Mouse (Mus musculus): Measurements from ENCODE around the gene Gm28042. TPM values are rescaled to one million over a fixed set of nuclear protein-coding genes. Genes with fewer than 3 reads are reported as not detected.

Gm28042 gene
- 2.4 and 3.8 TPM in 2 replicates for polyA plus RNA-seq (2015; fragmentation: Nextera tagmentation; extraction: Ambion mirVana)

- H3K9me3 ChIP-seq (ENCODE audit: control insufficient read depth, low read length): no peaks in the 10 kb centered on the region
- WGBS: 5% methylated on average over 50 of the region's 50 CpGs
These were observed at the start of gene Gm28042, which contains the start of gene Jmjd7 for GRCm38 (mm10) chr2:120026984-120027949. Gm28042 (plus strand) TSS chr2:120027493. Jmjd7 (plus strand) TSS chr2:120027483.

GRCm38 (mm10) chr2:119980343-119980986, 46.8 kb upstream of the Gm28042 start:
- Histone ChIP-seq H3K27ac (ENCODE audit: low read length) (no peak overlapping the region), H3K9me3 (ENCODE audit: control insufficient read depth, low read length) (no peaks in the 10 kb centered on the region), H3K27me3 (replicated peaks; ENCODE audit: control insufficient read depth, insufficient read depth, low read length) (no peaks in the 10 kb centered on the region), H3K36me3 (ENCODE audit: control insufficient read depth, insufficient read depth, low read length) (no peaks in the 10 kb centered on the region), H3K9ac (ENCODE audit: low read depth, low read length) (no peak overlapping the region), H3K4me3 (ENCODE audit: low read length) (no peak overlapping the region), H3K4me2 (ENCODE audit: low read depth, low read length) (no peak overlapping the region), H3K4me1 (ENCODE audit: control insufficient read depth, insufficient read depth, low read length) (no peaks in the 10 kb centered on the region)
- WGBS: 87% methylated on average over 7 of the region's 7 CpGs
- no peak for ATAC-seq

More at GRCm38 (mm10) chr2:120026984-120027949, at the start of gene Gm28042, which contains the start of gene Jmjd7:
- Histone ChIP-seq H3K4me3 (ENCODE audit: low read length) (peak within 1 kb of the TSS; percentile 78), H3K4me2 (ENCODE audit: low read depth, low read length) (peak within 1 kb of the TSS; percentile 54), H3K36me3 (ENCODE audit: control insufficient read depth, insufficient read depth, low read length) (peaks cover 12% of the 10 kb centered on the region), H3K9ac (ENCODE audit: low read depth, low read length) (peak within 1 kb of the TSS; percentile 94), H3K4me1 (ENCODE audit: control insufficient read depth, insufficient read depth, low read length) (peaks cover 10% of the 10 kb centered on the region), H3K27ac (ENCODE audit: low read length) (peak within 1 kb of the TSS; percentile 90), H3K27me3 (replicated peaks; ENCODE audit: control insufficient read depth, insufficient read depth, low read length) (no peaks in the 10 kb centered on the region)
- ATAC-seq: peak; percentile 94

- H3K4me2 ChIP-seq (ENCODE audit: low read depth, low read length): no peak overlapping the region
- H3K9me3 ChIP-seq (ENCODE audit: control insufficient read depth, low read length): no peaks in the 10 kb centered on the region
- no peaks in the 10 kb centered on the region for H3K27me3 ChIP-seq (replicated peaks; ENCODE audit: control insufficient read depth, insufficient read depth, low read length)
- H3K4me1 ChIP-seq (ENCODE audit: control insufficient read depth, insufficient read depth, low read length): no peaks in the 10 kb centered on the region
- no peak overlapping the region for H3K9ac ChIP-seq (ENCODE audit: low read depth, low read length)
- H3K4me3 ChIP-seq (ENCODE audit: low read length): no peak overlapping the region
- no peak for ATAC-seq
- no peaks in the 10 kb centered on the region for H3K36me3 ChIP-seq (ENCODE audit: control insufficient read depth, insufficient read depth, low read length)
- 80% methylated on average over 2 of the region's 2 CpGs for WGBS
- H3K27ac ChIP-seq (ENCODE audit: low read length): no peak overlapping the region
These were observed 45.7 kb upstream of the Gm28042 start for GRCm38 (mm10) chr2:119981631-119982030.

GRCm38 (mm10) chr2:119985871-119986270, 41.4 kb upstream of the Gm28042 start:
- 72% methylated on average over 8 of the region's 8 CpGs for WGBS
- Histone ChIP-seq H3K4me1 (ENCODE audit: control insufficient read depth, insufficient read depth, low read length) (no peaks in the 10 kb centered on the region; the same call in 1 of the 2 replicates), H3K27ac (ENCODE audit: low read length) (no peak overlapping the region), H3K36me3 (ENCODE audit: control insufficient read depth, insufficient read depth, low read length) (no peaks in the 10 kb centered on the region), H3K4me3 (ENCODE audit: low read length) (no peak overlapping the region), H3K27me3 (replicated peaks; ENCODE audit: control insufficient read depth, insufficient read depth, low read length) (no peaks in the 10 kb centered on the region), H3K9me3 (ENCODE audit: control insufficient read depth, low read length) (no peaks in the 10 kb centered on the region), H3K9ac (ENCODE audit: low read depth, low read length) (no peak overlapping the region), H3K4me2 (ENCODE audit: low read depth, low read length) (no peak overlapping the region)
- ATAC-seq: no peak

GRCm38 (mm10) chr2:119986369-119986768, 40.9 kb upstream of the Gm28042 start:
- no peaks in the 10 kb centered on the region for H3K36me3 ChIP-seq (ENCODE audit: control insufficient read depth, insufficient read depth, low read length)
- H3K9me3 ChIP-seq (ENCODE audit: control insufficient read depth, low read length): no peaks in the 10 kb centered on the region
- ATAC-seq: no peak; the same call in 1 of the 2 replicates
- H3K4me2 ChIP-seq (ENCODE audit: low read depth, low read length): no peak overlapping the region
- no peaks in the 10 kb centered on the region for H3K27me3 ChIP-seq (replicated peaks; ENCODE audit: control insufficient read depth, insufficient read depth, low read length)
- WGBS: 59% methylated on average over 6 of the region's 6 CpGs
- no peak overlapping the region for H3K4me3 ChIP-seq (ENCODE audit: low read length)
- H3K27ac ChIP-seq (ENCODE audit: low read length): no peak overlapping the region
- H3K9ac ChIP-seq (ENCODE audit: low read depth, low read length): no peak overlapping the region
- H3K4me1 ChIP-seq (ENCODE audit: control insufficient read depth, insufficient read depth, low read length): peaks cover 3% of the 10 kb centered on the region; the same call in 1 of the 2 replicates

- no peak overlapping the region for H3K9ac ChIP-seq (ENCODE audit: low read depth, low read length)
- peaks cover 8% of the 10 kb centered on the region; the same call in 1 of the 2 replicates for H3K4me1 ChIP-seq (ENCODE audit: control insufficient read depth, insufficient read depth, low read length)
- WGBS: 98% methylated on average over 2 of the region's 2 CpGs
- no peak overlapping the region for H3K4me3 ChIP-seq (ENCODE audit: low read length)
- 0 out of 2 replicates have a peak, but pooled peaks cover 2% of the 10 kb centered on the region for H3K36me3 ChIP-seq (ENCODE audit: control insufficient read depth, insufficient read depth, low read length)
- ATAC-seq: no peak
- no peaks in the 10 kb centered on the region for H3K9me3 ChIP-seq (ENCODE audit: control insufficient read depth, low read length)
- no peaks in the 10 kb centered on the region for H3K27me3 ChIP-seq (replicated peaks; ENCODE audit: control insufficient read depth, insufficient read depth, low read length)
- H3K4me2 ChIP-seq (ENCODE audit: low read depth, low read length): no peak overlapping the region
- H3K27ac ChIP-seq (ENCODE audit: low read length): no peak overlapping the region
These were observed 39.9 kb upstream of the Gm28042 start for GRCm38 (mm10) chr2:119987441-119987840.

GRCm38 (mm10) chr2:119988952-119989351, 38.3 kb upstream of the Gm28042 start:
- H3K27me3 ChIP-seq (replicated peaks; ENCODE audit: control insufficient read depth, insufficient read depth, low read length): no peaks in the 10 kb centered on the region
- H3K4me1 ChIP-seq (ENCODE audit: control insufficient read depth, insufficient read depth, low read length): peaks cover 8% of the 10 kb centered on the region; the same call in 1 of the 2 replicates
- 0 out of 2 replicates have a peak, but pooled peaks cover 2% of the 10 kb centered on the region for H3K36me3 ChIP-seq (ENCODE audit: control insufficient read depth, insufficient read depth, low read length)
- no peak for ATAC-seq
- no peak overlapping the region for H3K4me3 ChIP-seq (ENCODE audit: low read length)
- no peak overlapping the region for H3K27ac ChIP-seq (ENCODE audit: low read length)
- H3K9me3 ChIP-seq (ENCODE audit: control insufficient read depth, low read length): no peaks in the 10 kb centered on the region
- WGBS: 82% methylated on average over 4 of the region's 4 CpGs
- no peak overlapping the region for H3K4me2 ChIP-seq (ENCODE audit: low read depth, low read length)
- H3K9ac ChIP-seq (ENCODE audit: low read depth, low read length): no peak overlapping the region

GRCm38 (mm10) chr2:119990881-119991280, 36.4 kb upstream of the Gm28042 start:
- 0 out of 2 replicates have a peak, but pooled peaks have one; percentile 33 for ATAC-seq
- no peak overlapping the region for H3K4me3 ChIP-seq (ENCODE audit: low read length)
- 0 out of 2 replicates have a peak overlapping the region, but pooled peaks have one; percentile 39 for H3K27ac ChIP-seq (ENCODE audit: low read length)
- H3K9me3 ChIP-seq (ENCODE audit: control insufficient read depth, low read length): no peaks in the 10 kb centered on the region
- no peak overlapping the region for H3K9ac ChIP-seq (ENCODE audit: low read depth, low read length)
- H3K27me3 ChIP-seq (replicated peaks; ENCODE audit: control insufficient read depth, insufficient read depth, low read length): no peaks in the 10 kb centered on the region
- 0 out of 2 replicates have a peak, but pooled peaks cover 2% of the 10 kb centered on the region for H3K36me3 ChIP-seq (ENCODE audit: control insufficient read depth, insufficient read depth, low read length)
- peaks cover 20% of the 10 kb centered on the region for H3K4me1 ChIP-seq (ENCODE audit: control insufficient read depth, insufficient read depth, low read length)
- no peak overlapping the region for H3K4me2 ChIP-seq (ENCODE audit: low read depth, low read length)
- 73% methylated on average over 6 of the region's 6 CpGs for WGBS

- H3K4me2 ChIP-seq (ENCODE audit: low read depth, low read length): no peak overlapping the region
- H3K4me1 ChIP-seq (ENCODE audit: control insufficient read depth, insufficient read depth, low read length): peaks cover 24% of the 10 kb centered on the region
- peak; percentile 87 for ATAC-seq
- H3K9me3 ChIP-seq (ENCODE audit: control insufficient read depth, low read length): no peaks in the 10 kb centered on the region
- WGBS: 75% methylated on average over 2 of the region's 2 CpGs
- H3K36me3 ChIP-seq (ENCODE audit: control insufficient read depth, insufficient read depth, low read length): 0 out of 2 replicates have a peak, but pooled peaks cover 2% of the 10 kb centered on the region
- H3K27me3 ChIP-seq (replicated peaks; ENCODE audit: control insufficient read depth, insufficient read depth, low read length): no peaks in the 10 kb centered on the region
- H3K27ac ChIP-seq (ENCODE audit: low read length): no peak overlapping the region
- no peak overlapping the region for H3K9ac ChIP-seq (ENCODE audit: low read depth, low read length)
- H3K4me3 ChIP-seq (ENCODE audit: low read length): no peak overlapping the region
These were observed 34.9 kb upstream of the Gm28042 start for GRCm38 (mm10) chr2:119992349-119992748.
